Mouse (Mus musculus): ENCODE measurements around the gene Gm45713. TPM values are rescaled to one million over a fixed set of nuclear protein-coding genes. Genes with fewer than 3 reads are reported as not detected.

The Gm45713 gene
- polyA plus RNA-seq, 1 experiment: 2.1 TPM

DNA sequence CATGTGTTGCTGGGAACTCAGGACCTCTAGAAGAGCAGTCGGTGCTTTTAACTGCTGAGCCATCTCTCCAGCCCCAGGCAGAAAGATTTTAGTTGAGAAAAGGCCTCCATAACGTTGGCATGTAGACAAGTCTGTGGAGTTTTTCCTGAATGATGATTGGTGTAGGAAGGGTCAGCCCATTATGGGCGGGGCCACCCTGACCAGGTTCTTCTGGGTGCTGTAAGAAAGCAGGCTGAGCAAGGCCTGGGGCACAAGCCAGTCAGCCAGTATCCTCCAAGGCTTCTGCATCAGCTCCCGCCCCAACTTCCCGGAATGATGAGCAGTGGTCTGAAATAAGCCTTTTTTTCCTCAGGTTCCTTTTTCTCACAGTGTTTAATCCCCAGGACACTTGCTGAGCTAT is 55.0 kb downstream of the Gm45713 start:
- no peak for TF ChIP-seq FLI1 (IDR thresholded peaks at IDR 0.05; ENCODE audit: low read length)
- Histone ChIP-seq H3K27me3 (replicated peaks) (peaks cover 12% of the 10 kb centered on the region), H3K36me3 (replicated peaks; ENCODE audit: low read length) (peaks cover 32% of the 10 kb centered on the region), H3K9me3 (peaks cover 8% of the 10 kb centered on the region), H3K4me1 (peaks cover 62% of the 10 kb centered on the region), H3K4me3 (replicated peaks) (no peak overlapping the region)

GRCm38 (mm10) chr7:45079856-45080255 is 56.2 kb downstream of the Gm45713 start:
- TF ChIP-seq FLI1 (IDR thresholded peaks at IDR 0.05; ENCODE audit: low read length) (no peak), GATA1 (IDR thresholded peaks at IDR 0.05; ENCODE audit: borderline replicate concordance, low read length) (no peak)
- Histone ChIP-seq H3K27me3 (replicated peaks) (peaks cover 5% of the 10 kb centered on the region), H3K9me3 (peaks cover 5% of the 10 kb centered on the region; the same call in 1 of the 2 replicates), H3K4me3 (replicated peaks) (no peak overlapping the region), H3K4me1 (peaks cover 65% of the 10 kb centered on the region), H3K36me3 (replicated peaks; ENCODE audit: low read length) (peaks cover 41% of the 10 kb centered on the region)

DNA sequence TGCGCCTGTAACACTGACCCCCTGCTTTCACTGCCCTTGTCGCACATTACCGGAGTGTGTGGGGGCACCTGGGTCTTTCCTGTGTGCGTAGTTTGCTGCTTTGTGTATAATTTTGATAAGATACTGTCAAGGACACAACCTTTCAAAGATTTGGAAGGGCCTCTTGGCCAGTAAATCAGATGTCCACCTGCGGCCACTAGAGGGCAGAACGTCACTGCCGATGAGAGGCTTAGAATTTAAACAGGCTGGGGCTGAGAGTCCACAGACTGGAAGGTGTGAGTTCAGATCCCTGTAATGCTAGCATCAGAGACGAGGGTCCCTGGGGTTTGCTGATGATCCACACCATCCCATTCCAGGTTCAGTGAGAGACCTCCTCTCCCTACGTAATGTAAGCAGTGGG is 57.5 kb downstream of the Gm45713 start:
- no peak overlapping the region for H3K4me3 ChIP-seq (replicated peaks)
- H3K9me3 ChIP-seq: peaks cover 5% of the 10 kb centered on the region; the same call in 1 of the 2 replicates
- no peak for TF ChIP-seq FLI1 (IDR thresholded peaks at IDR 0.05; ENCODE audit: low read length)
- TF ChIP-seq GATA1 (IDR thresholded peaks at IDR 0.05; ENCODE audit: borderline replicate concordance, low read length): no peak
- peaks cover 68% of the 10 kb centered on the region for H3K4me1 ChIP-seq
- no peaks in the 10 kb centered on the region for H3K27me3 ChIP-seq (replicated peaks)
- H3K36me3 ChIP-seq (replicated peaks; ENCODE audit: low read length): peaks cover 54% of the 10 kb centered on the region

GRCm38 (mm10) chr7:45077829-45078228 is 58.2 kb downstream of the Gm45713 start:
- H3K9me3 ChIP-seq: peaks cover 5% of the 10 kb centered on the region; the same call in 1 of the 2 replicates
- TF ChIP-seq GATA1 (IDR thresholded peaks at IDR 0.05; ENCODE audit: borderline replicate concordance, low read length) (no peak), FLI1 (IDR thresholded peaks at IDR 0.05; ENCODE audit: low read length) (no peak)
- H3K36me3 ChIP-seq (replicated peaks; ENCODE audit: low read length): peaks cover 60% of the 10 kb centered on the region
- H3K27me3 ChIP-seq (replicated peaks): no peaks in the 10 kb centered on the region
- peaks cover 68% of the 10 kb centered on the region for H3K4me1 ChIP-seq
- no peak overlapping the region for H3K4me3 ChIP-seq (replicated peaks)

DNA sequence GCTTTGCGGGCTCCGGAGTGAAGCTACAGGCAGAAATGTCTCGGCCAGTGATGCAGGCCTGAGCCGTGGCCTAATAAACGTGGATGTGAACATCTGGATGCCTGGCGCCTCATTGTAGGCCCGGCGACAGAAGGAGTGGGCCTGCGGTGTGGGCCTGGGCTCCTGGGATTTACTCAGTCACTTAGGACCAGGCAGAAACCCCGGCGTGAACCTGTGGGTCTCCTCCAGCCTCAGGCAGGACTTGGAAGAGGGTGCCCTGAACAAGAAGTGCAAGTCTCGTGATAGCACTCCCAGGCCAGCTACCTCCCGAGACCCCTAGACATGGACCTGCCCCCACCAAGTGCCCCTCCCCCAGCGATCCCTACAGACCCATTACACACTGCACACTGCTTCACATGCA is 58.7 kb downstream of the Gm45713 start:
- H3K9me3 ChIP-seq: peaks cover 5% of the 10 kb centered on the region; the same call in 1 of the 2 replicates
- TF ChIP-seq GATA1 (IDR thresholded peaks at IDR 0.05; ENCODE audit: borderline replicate concordance, low read length) (no peak), FLI1 (IDR thresholded peaks at IDR 0.05; ENCODE audit: low read length) (no peak)
- H3K4me3 ChIP-seq (replicated peaks): no peak overlapping the region
- peaks cover 62% of the 10 kb centered on the region for H3K36me3 ChIP-seq (replicated peaks; ENCODE audit: low read length)
- H3K4me1 ChIP-seq: peaks cover 68% of the 10 kb centered on the region
- no peaks in the 10 kb centered on the region for H3K27me3 ChIP-seq (replicated peaks)

DNA sequence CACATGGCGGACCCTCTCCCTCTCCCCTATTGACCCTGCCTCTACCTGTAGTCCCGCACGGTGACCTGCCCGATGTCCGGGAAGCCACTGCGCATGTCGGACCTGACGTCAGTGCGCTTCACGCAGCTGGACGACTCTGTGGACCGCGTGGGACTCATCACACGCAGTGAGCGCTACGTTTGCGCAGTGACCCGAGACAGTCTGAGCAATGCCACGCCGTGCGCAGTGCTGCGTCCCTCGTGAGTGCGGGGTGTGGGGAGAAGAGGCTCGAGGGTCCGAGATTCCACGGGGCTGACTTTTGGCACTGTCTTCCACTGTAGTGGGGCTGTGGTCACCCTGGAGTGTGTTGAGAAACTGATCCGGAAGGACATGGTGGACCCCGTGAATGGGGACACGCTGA is 59.5 kb downstream of the Gm45713 start:
- TF ChIP-seq FLI1 (IDR thresholded peaks at IDR 0.05; ENCODE audit: low read length) (no peak), GATA1 (IDR thresholded peaks at IDR 0.05; ENCODE audit: borderline replicate concordance, low read length) (no peak)
- no peaks in the 10 kb centered on the region for H3K27me3 ChIP-seq (replicated peaks)
- H3K36me3 ChIP-seq (replicated peaks; ENCODE audit: low read length): peaks cover 64% of the 10 kb centered on the region
- peaks cover 5% of the 10 kb centered on the region; the same call in 1 of the 2 replicates for H3K9me3 ChIP-seq
- H3K4me1 ChIP-seq: peaks cover 67% of the 10 kb centered on the region
- H3K4me3 ChIP-seq (replicated peaks): peak overlapping the region; percentile 35

Other genes with a start within 250 kb of the Gm45713 start
- 249 and 952 TPM in 2 replicates for gene Med25, start 243.5 kb downstream of the Gm45713 start, polyA plus RNA-seq (2012; ENCODE audit: insufficient read depth, low replicate concordance)
- gene Fuz, start 240.2 kb downstream of the Gm45713 start, polyA plus RNA-seq (2012; ENCODE audit: insufficient read depth, low replicate concordance): 69.9 and 126 TPM in 2 replicates
- gene Ap2a1, start 206.7 kb downstream of the Gm45713 start, polyA plus RNA-seq (2012; ENCODE audit: insufficient read depth, low replicate concordance): 137 and 235 TPM in 2 replicates
- gene Tsks, start 193.0 kb downstream of the Gm45713 start, polyA plus RNA-seq (2012; ENCODE audit: insufficient read depth, low replicate concordance): 0.62 TPM in 1 of 2 replicates, not detected in the other
- 0.82 TPM in 1 of 2 replicates, not detected in the other for gene Cpt1c, start 161.4 kb downstream of the Gm45713 start, polyA plus RNA-seq (2012; ENCODE audit: insufficient read depth, low replicate concordance)
- 7.0 and 74.9 TPM in 2 replicates for gene Prmt1, start 149.7 kb downstream of the Gm45713 start, polyA plus RNA-seq (2012; ENCODE audit: insufficient read depth, low replicate concordance)
- 44.2 and 87.0 TPM in 2 replicates for gene Irf3, start 138.6 kb downstream of the Gm45713 start, polyA plus RNA-seq (2012; ENCODE audit: insufficient read depth, low replicate concordance)
- 44.7 and 73.7 TPM in 2 replicates for gene Bcl2l12, start 137.5 kb downstream of the Gm45713 start, polyA plus RNA-seq (2012; ENCODE audit: insufficient read depth, low replicate concordance)
- gene Scaf1, start 119.9 kb downstream of the Gm45713 start, polyA plus RNA-seq (2012; ENCODE audit: insufficient read depth, low replicate concordance): 219 and 387 TPM in 2 replicates
- gene Rras, start 118.3 kb downstream of the Gm45713 start, polyA plus RNA-seq (2012; ENCODE audit: insufficient read depth, low replicate concordance): 26.5 and 83.1 TPM in 2 replicates
- gene Prr12, start 83.3 kb downstream of the Gm45713 start, polyA plus RNA-seq (2012; ENCODE audit: insufficient read depth, low replicate concordance): 63.6 and 73.6 TPM in 2 replicates
- 150 and 186 TPM in 2 replicates for gene Nosip, start 73.8 kb downstream of the Gm45713 start, polyA plus RNA-seq (2012; ENCODE audit: insufficient read depth, low replicate concordance)
- 91.5 and 106 TPM in 2 replicates for gene Prrg2, start 73.6 kb downstream of the Gm45713 start, polyA plus RNA-seq (2012; ENCODE audit: insufficient read depth, low replicate concordance)
- 1.7 TPM in 1 of 2 replicates, not detected in the other for gene Rcn3, start 44.0 kb downstream of the Gm45713 start, polyA plus RNA-seq (2012; ENCODE audit: insufficient read depth, low replicate concordance)
- 28.9 and 70.0 TPM in 2 replicates for gene Fcgrt, start 32.4 kb downstream of the Gm45713 start, polyA plus RNA-seq (2012; ENCODE audit: insufficient read depth, low replicate concordance)
- 39.7 and 217 TPM in 2 replicates for gene Rps11, start 11.8 kb downstream of the Gm45713 start, polyA plus RNA-seq (2012; ENCODE audit: insufficient read depth, low replicate concordance)
- gene Rpl13a, start 7.5 kb downstream of the Gm45713 start, polyA plus RNA-seq (2012; ENCODE audit: insufficient read depth, low replicate concordance): 3,981 and 5,869 TPM in 2 replicates
- gene Flt3l, start 201 bp upstream of the Gm45713 start, polyA plus RNA-seq (2012; ENCODE audit: insufficient read depth, low replicate concordance): 78.6 and 81.1 TPM in 2 replicates
- gene Pih1d1, start 18.1 kb upstream of the Gm45713 start, polyA plus RNA-seq (2012; ENCODE audit: insufficient read depth, low replicate concordance): 35.3 and 64.9 TPM in 2 replicates
- 56.7 and 76.4 TPM in 2 replicates for gene Aldh16a1, start 18.4 kb upstream of the Gm45713 start, polyA plus RNA-seq (2012; ENCODE audit: insufficient read depth, low replicate concordance)
- 0.06 TPM in 1 of 2 replicates, not detected in the other for gene Slc17a7, start 27.7 kb upstream of the Gm45713 start, polyA plus RNA-seq (2012; ENCODE audit: insufficient read depth, low replicate concordance)
- gene Gfy, start 43.3 kb upstream of the Gm45713 start, polyA plus RNA-seq (2012; ENCODE audit: insufficient read depth, low replicate concordance): not detected in 2 replicates
- not detected in 2 replicates for gene Pth2, start 44.8 kb upstream of the Gm45713 start, polyA plus RNA-seq (2012; ENCODE audit: insufficient read depth, low replicate concordance)
- gene Ccdc155, start 68.7 kb upstream of the Gm45713 start, polyA plus RNA-seq (2012; ENCODE audit: insufficient read depth, low replicate concordance): not detected in 2 replicates
- 0.60 TPM in 1 of 2 replicates, not detected in the other for gene Dkkl1, start 75.9 kb upstream of the Gm45713 start, polyA plus RNA-seq (2012; ENCODE audit: insufficient read depth, low replicate concordance)
- gene Tead2, start 79.5 kb upstream of the Gm45713 start, polyA plus RNA-seq (2012; ENCODE audit: insufficient read depth, low replicate concordance): not detected in 2 replicates
- 212 and 263 TPM in 2 replicates for gene Cd37, start 102.9 kb upstream of the Gm45713 start, polyA plus RNA-seq (2012; ENCODE audit: insufficient read depth, low replicate concordance)
- gene Slc6a16, start 104.9 kb upstream of the Gm45713 start, polyA plus RNA-seq (2012; ENCODE audit: insufficient read depth, low replicate concordance): not detected in 2 replicates
- gene Slc6a21, start 141.3 kb upstream of the Gm45713 start, polyA plus RNA-seq (2012; ENCODE audit: insufficient read depth, low replicate concordance): not detected in 2 replicates
- 7.6 TPM in 1 of 2 replicates, not detected in the other for gene Trpm4, start 197.5 kb upstream of the Gm45713 start, polyA plus RNA-seq (2012; ENCODE audit: insufficient read depth, low replicate concordance)
- not detected in 2 replicates for gene Hrc, start 199.1 kb upstream of the Gm45713 start, polyA plus RNA-seq (2012; ENCODE audit: insufficient read depth, low replicate concordance)
- 0.79 TPM in 1 of 2 replicates, not detected in the other for gene Ppfia3, start 230.8 kb upstream of the Gm45713 start, polyA plus RNA-seq (2012; ENCODE audit: insufficient read depth, low replicate concordance)
- 4.1 TPM in 1 of 2 replicates, not detected in the other for gene Lin7b, start 234.4 kb upstream of the Gm45713 start, polyA plus RNA-seq (2012; ENCODE audit: insufficient read depth, low replicate concordance)

Measured in megakaryocyte, embryonic 14.5 days (primary cell).